Mouse (Mus musculus): ENCODE results near the gene Chrnb1.

Chrnb1 gene

DNA sequence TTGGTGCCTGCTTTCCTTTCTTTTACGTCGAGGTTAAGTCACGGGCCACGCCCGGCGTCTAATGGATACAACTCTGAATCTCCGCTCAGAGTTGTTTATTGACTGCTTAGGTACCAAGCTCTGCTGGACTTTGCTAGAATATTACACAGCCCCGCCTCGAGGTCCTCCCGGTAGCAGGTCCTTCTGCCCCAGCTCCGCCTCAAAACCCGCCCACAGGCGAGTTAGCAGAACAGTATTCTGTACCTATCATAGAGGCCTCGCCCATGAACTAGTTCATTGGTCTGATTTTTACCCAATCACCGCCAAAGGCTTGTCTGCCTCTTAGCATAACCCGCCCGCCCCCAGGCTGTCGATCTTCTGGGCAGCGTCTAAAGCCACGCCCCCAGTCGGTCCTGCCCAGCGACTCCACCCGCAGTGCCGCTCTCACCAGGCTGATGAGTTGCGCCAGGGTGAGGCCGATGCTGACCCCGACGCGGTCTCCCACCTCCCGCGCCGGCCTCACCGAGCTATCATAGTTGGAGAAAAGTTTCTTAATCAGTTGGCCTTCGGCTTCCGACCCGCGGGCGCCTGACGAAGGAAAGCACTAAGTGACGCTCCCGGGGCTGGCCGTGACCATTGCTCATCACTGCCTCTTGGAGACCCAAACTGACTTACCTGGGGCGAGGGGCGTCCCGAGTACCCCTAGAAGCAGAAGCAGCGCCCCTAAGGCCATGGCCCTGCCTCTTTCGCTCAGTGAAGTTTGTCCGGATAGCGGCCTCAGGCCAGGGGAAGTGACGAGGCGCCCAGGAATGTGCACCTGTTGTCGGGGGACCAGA, at the start of gene Chrnb1:
Chrnb1 (minus strand) TSS at position 776 of the 815 bp plus-strand sequence.
- peak; percentile 99 for DNase-seq (ENCODE audit: inconsistent ontology term)

DNA sequence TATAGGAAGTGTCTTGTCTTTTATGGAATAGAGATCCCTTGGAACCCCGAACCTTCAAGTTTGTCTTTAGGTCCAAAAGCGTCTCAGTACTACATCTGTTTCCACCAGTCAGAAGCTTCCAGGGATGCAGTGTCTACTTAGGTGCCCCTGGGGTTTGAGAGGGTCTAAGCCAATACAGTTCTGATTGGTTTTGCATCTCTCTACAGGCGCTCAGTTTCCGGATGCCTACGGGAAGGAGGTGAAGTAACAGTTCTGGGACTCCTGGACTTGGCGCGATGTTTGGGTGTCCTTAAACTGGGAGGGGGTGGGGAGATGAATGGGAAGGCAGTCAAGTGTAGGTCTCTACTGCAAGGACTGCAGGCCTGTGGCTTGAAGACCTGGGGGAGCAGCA, 43.0 kb upstream of the Chrnb1 start:
- DNase-seq (ENCODE audit: inconsistent ontology term): no peak

DNA sequence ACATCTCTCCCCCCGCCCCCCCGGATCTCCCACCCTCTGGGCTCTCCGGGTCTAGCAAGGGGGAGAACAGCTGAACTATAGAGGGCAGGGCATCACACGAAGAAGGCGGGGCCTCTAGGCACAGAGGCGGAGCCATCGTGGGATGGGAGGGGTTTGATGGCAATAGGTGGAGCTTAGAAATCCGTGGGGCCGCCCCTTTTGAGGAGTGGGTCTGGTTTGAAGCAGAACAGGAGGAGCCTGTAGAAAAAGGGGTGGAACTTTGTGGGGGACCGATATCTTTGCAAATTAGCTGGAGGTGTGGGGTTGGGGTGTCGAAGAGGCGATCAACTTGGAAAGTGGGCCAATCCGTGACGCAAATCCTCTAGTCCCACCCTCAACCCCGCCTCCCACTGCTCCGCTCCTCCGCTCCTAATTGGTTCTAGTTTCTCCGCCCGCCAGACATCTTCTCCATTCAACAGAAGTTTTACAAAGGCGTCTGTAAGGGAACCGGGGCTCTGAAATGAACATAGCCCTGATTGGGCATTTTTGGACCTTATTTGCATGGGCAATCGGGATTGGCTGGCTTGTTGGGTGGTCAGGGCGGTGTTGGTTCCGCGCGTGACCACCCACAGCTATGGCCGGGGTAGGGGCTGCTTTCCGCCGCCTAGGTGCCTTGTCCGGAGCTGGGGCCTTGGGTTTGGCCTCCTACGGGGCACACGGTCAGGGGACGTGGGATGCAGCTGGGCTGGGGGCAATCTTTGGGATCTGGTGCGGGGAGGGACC, 42.4 kb upstream of the Chrnb1 start, which contains the start of gene Tmem256:
Tmem256 (plus strand) TSS at position 563 of the 762 bp plus-strand sequence.
- DNase-seq (ENCODE audit: inconsistent ontology term): peak; percentile 99

DNA sequence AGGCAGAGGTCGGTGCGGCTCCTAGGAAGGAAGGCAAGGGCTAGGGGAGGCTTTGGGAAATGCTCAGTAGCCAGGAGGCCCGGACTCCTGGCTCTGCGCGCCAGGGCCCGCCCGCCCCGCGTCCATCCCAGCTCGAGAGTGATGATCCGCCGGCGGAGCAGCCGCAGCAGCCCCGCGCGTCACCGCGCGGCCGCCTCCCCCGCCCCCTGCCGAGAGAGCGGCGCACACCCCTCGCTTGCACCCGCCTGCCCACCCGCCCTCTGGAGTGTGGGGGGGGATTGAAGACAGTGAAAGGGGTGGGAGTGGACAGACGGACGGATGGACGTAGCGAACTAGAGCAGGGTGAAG, 41.8 kb upstream of the Chrnb1 start, which contains the start of gene Nlgn2:
Nlgn2 (minus strand) TSS at position 181 of the 348 bp plus-strand sequence.
- no peak for DNase-seq (ENCODE audit: inconsistent ontology term)

DNA sequence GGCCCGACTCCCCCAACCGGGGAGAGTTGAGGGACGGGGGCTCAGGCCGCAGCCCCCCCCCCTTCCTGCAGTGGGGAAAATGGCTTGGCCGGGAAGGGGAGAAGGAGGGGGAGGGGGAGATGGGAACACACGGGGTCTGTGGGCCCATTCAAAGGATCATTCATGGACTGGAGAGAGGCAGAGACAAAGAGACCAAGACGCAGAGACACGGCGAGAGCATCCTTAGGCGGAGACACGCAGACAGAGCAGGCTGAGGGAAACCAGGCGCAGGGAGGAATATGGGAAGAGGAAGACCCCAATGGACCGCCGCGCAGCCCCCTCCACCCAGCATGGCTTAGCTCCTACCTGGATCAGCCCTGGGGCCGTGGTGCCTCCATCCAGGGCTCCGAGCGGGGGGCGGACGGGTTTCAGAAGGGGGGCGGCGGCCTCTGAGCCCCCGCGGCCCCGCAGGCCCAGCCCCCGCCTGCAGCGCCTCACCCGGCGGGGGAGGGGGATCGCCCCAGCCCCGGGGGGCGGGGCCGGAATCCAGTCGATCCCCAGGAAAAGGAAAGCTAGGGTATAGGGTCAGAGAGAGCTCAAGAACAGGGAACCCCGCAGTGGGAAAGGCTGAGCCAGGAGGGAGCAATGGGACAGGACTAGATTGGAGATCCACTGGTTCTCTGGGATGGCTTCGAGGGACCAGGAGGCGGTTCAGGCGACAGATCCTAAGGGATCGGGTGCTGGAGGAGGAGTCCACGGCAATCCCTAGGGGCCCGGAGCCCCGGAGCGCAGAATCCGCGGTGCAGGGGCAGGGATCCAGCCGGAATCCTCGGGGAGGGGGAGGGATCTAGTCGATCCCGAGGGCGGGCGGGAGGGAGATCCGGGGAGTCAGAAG, 41.2 kb upstream of the Chrnb1 start:
- DNase-seq (ENCODE audit: inconsistent ontology term): peak; percentile 64

DNA sequence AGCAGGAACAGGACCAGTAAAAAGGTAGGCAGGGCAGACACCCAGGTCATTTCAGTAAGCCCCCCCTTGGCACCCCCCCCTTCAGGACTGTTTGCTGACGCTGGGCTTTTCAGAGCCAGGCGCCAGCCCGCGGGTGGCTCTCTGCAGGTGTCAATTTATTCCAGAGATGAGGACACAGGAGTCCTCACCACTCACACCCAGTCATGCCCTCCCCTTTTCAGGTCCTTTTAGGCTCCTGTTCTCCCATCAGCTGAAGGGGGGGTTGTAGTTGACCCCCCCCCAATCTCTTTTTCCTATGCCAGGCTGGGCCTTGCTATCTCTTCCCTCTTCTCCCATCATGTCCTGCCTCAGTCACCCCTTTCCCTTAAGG, 40.2 kb upstream of the Chrnb1 start:
- DNase-seq (ENCODE audit: inconsistent ontology term): no peak

DNA sequence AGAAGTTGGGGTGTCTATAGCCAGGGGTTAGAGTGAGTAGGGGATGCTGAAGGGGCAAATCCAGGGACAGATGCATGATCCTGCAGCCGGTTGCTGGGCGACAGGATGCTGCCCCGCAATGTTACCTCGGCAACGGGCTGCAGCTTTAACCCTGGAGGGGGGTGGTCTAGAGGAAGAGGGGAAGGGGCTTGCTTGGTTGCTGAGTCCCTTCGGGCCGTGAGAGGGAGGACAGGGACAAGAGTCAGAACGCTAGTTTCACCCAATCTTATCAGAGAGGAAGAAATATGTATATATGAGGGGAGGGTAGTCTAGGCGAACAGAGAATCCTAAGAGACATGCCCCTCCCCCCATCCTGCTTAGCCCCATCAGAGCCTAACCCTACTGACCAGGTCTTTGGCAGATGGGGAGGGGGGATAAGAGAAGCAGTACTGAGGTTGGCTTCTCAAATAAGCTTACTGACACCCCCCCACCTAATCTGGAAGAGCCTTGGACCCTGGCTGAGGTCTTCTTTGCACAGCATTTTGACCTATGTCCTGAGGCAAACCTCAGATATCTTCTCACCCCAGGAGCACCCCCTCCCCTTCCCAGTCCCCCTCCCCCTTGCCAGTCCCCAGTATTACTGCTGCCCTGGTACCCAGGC, 39.7 kb upstream of the Chrnb1 start:
- peak; percentile 5 for DNase-seq (ENCODE audit: inconsistent ontology term)

DNA sequence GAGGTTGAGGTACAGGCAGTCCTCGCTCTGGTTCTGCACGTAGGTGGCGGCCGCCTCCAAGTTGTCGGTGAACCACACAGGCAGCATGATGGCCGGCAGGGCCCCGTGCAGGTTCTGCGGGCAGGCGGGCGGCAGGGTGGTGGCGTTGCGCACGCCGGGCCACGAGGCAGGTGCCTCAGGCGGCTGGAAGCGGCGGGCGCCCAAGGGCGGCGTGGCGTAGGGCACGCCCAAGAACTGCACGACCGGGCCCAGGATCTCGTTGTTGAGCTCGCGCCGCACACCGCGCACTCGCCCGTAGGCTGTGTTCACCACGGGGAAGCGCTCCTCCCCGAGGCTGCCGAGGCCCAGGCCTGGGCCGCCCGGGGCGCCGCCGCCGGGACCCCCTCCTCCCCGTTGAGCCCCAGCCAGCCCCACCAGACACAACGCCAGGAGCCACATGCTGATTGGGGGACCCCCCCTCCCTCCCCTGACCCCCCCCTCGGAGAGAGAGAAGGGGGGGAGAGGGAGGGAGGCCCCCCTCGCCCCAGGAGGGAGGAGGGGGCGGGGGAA, 38.3 kb upstream of the Chrnb1 start:
- peak; percentile 19 for DNase-seq (ENCODE audit: inconsistent ontology term)

DNA sequence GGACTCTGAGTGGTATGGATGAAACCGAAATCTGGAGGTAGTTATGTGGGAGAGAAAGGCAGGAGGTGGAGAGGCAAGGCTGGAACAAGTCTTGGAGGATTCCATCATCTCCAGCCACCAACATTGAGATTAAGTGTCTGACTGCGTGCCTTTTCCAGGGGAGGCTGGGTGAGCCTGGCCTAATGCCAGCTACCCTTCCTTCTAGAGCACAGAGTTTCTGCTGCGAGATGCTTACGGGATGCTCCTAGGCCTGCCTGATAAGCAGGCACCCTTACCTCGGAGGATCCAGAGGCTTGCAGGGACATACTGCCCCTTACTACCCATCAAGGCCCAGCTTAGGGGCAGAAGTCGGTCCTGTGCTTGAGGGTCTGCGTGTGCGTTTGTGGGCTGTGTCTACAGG, 37.8 kb upstream of the Chrnb1 start:
- no peak for DNase-seq (ENCODE audit: inconsistent ontology term)

DNA sequence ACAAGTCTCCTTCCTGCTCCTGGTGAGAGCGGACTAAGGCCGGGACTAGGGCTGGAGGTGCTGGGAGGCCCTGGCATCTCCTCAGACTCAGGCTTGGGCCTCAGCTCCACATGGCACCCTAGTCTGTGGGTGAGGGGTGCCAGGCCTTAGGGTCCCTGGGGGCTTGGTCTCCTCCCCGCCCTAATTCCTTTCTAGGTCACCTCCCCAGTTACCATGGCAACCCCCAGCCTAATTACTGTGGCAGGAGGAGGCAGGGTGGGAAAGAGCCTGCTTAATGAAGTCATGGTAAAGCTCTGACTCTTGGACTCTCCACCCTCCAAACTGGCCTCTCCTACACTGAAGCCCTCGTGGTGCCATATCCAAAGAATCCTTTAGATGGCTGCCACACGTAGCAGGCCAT, 33.1 kb upstream of the Chrnb1 start:
- DNase-seq (ENCODE audit: inconsistent ontology term): no peak

DNA sequence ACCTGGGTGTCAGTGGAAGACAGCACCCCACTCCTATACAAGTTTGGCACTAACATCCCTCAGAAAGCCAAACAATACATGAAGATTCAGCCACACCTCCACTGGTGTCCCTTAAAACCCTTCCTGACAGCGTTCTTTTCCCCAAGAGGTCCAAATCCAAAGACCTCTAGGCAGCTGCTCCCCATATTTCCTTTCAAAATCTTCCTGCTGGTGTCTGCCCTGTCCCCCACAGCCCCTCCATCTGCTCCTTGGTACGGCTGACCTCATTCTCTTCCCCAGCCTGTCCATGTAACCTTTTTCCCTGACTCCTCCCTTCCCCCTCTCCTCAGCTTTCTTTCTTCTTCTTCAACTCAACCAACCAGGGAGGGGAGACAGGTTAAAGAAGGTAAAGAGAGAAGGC, 27.7 kb upstream of the Chrnb1 start:
- no peak for DNase-seq (ENCODE audit: inconsistent ontology term)

DNA sequence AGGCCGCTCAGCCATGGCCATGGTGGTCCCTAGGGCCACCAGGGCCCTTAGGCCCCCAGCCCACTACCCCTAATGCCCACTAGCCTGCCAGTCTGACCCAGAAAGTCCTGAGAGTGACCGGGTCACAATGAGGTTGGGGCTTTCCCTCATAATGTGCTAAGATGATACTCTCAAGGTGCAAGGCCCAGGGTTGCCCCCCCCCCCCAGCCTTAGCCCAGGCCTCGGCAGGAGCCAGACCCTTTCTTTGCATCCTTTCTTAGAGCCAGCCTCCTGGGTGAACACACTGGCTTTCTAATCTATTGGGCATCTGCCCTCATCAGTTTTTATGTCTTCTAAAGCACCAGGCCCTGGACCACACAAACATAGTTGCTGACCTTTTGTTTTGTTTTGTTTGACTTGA, 26.3 kb upstream of the Chrnb1 start, which contains the start of gene Spem1:
Spem1 (minus strand) TSS at position 101 of the 400 bp plus-strand sequence.
- DNase-seq (ENCODE audit: inconsistent ontology term): no peak

DNA sequence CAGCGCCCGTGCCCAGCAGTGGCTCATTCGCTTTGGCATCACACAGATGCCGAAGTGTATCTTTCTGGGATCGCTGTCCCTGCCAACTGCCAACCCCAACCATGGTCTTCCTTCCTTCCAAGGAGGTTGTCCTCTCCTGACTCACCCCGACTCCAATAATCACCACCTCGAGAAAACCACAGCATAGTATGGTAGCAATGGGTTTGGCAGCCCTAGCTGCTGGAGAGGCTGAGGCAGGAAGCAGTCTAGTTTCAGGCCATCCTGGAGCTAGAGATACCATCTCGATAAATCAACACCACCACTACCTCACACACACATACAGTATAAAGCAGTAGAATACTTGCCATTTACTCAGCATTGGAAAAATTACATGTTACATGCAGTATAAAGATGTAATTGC, 23.1 kb upstream of the Chrnb1 start:
- DNase-seq (ENCODE audit: inconsistent ontology term): no peak

DNA sequence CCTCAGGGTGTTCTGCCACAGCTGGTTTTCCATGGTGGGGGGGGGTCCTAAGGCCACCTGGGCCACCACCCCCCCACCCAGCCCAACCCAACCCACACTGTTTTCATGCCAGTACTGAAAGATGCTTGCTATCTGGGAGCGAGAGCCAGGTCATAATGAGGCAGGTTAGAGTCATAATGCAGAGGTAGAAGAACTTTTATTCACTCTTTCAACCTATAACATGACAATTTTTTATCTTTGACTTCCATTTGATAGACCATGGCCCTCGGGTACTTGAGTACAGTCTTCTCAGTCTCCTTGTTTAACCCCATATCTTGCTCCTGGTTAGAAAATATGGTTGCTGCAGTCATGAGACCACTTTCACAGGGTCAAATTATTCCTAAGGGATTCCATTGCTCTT, 22.6 kb upstream of the Chrnb1 start, which contains the start of gene Spem2:
Spem2 (minus strand) TSS at position 101 of the 400 bp plus-strand sequence.
- no peak for DNase-seq (ENCODE audit: inconsistent ontology term)

DNA sequence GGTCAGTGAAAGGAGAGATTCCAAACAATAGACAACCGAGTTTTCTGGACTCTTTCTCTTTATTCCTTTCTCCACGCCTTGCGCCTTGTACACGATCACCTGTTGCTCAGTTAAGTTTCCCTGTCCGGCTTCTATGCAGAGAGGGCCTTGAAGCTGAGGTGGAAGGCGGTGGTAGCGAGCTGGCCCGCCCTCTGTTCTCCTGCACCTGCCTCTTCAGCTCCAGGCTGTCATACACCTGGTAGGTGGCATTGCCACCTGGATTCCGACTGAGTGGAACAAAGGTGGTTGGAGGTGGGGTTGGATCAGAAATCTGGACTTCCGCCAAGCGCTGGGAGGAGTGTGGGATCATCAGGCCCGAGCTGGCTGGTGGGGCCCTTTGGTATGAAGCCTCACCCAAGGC, 20.8 kb upstream of the Chrnb1 start:
- no peak for DNase-seq (ENCODE audit: inconsistent ontology term)

DNA sequence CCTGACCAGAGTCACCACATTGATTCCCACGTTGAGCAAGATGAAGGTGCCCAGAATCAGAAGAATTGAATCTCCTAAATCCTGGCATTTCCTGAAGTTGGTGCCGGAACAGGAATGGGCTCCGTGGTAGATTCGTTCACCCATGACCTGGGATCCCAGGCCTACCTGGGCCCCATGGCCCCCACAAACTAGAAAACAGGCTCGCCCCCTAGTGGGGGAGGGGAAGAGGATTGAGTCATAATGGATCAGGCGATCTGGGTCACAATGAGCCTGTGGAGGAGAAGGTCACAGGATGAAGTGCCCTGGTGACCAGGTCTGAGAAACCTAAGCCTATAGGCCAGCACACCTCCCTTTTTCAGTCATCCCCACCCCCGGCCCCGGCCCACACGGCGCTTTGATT, 19.4 kb upstream of the Chrnb1 start, which contains the start of gene Gm39566:
Gm39566 (minus strand) TSS at position 144 of the 400 bp plus-strand sequence.
- no peak for DNase-seq (ENCODE audit: inconsistent ontology term)

DNA sequence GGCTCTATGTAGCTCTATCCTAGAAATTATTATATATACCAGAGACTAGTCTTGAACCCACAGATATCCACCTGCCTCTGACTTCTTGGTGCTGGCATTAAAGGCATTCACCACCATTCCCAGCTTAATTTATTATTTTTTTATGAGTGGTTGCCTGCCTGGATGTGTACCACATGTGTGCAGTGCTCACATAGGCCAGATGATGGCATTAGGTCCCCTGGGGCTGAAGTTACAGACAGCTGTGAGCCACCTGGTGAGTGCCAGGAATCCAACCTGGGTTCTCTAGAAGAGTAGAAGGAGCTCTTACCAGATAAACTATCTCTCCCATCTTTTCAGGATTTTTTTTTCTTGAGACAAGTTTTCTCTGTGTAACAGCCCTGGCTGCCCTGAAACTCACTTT, 14.5 kb upstream of the Chrnb1 start:
- DNase-seq (ENCODE audit: inconsistent ontology term): no peak

DNA sequence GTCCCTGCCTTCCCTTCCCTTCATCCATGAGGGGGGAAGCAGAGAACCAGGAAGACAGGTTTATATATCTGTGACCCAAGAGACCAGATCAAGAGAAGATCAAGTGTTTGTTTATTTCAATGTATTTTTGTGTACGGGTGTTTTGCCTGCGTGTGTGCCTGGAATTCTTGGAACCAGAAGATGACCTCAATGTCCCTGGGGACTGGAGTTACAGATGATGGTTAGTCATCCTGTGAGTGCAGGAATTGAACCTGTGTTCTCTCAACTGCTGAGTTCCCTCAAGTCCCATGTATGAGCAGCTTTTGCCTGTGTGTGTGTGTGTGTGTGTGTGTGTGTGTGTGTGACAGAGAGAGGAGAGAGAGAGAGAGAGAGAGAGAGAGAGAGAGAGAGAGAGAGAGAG, 11.9 kb upstream of the Chrnb1 start:
- no peak for DNase-seq (ENCODE audit: inconsistent ontology term)

DNA sequence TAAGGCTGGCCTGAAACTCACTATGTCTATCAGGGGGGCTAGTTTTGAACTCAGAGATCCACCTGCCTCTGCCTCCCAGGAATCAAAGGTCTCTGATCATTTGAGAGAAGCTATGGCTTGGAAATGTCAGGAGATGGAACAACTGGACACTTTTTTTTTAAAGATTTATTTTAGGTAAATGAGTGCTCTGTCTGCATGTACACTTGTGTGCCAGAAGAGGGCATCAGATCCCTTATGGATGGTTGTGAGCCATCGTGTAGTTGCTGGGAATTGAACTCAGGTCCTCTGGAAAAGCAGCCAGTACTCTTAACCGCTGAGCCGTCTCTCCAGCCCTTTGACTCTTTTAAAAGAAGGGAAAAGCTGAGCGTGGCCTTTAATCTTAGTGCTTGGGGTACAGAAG, 10.6 kb upstream of the Chrnb1 start:
- no peak for DNase-seq (ENCODE audit: inconsistent ontology term)

DNA sequence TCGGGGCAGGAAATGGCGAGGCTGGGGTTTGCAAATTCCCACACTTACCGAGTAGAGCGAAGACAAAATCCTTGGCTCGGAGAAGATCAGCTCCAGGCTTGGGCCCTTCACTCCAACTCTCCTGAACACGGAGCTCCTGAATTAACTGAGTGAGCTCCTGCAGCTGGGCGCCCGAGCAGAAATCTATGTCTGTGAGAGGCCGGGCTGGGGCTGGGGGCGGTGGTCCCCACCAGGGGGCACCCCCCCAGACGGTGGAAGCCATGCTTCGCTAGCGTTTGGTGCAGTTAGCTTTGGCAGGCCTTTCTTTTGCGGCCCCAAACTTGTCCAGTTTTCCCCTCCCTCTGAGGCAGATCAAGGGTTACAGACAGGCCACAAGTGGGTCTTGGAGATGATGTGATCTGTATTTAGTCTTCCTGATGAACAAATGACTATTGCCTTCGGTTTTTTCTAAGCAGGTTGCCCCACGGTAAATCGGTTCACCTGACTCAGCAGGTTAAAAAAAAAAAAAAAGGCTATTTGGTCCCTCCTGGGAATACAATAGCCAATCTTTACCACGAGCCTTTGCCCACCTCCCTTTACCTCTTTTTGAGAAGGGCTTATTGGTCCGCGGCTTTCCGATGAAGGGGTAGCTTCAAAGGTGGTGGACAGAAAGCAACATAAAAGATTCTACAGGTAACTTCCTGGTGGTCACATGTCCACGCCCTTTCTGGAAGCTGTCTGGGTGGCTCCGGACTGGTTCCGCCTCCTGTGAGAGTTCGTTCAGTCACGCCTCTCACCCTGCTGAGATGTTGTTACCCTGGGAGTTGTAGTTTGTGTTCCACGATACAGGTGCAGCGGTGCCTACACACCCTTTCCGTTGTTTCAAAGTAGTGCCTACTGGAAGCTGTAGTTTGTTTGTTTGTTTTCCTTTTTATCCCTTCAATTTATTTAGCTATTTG, 9.5 kb upstream of the Chrnb1 start, which contains the start of gene Tmem102:
Tmem102 (minus strand) TSS at position 653 of the 938 bp plus-strand sequence.
- DNase-seq (ENCODE audit: inconsistent ontology term): no peak
